Mouse (Mus musculus): ENCODE data around the gene Gm20518.

Gm20518 gene

DNA sequence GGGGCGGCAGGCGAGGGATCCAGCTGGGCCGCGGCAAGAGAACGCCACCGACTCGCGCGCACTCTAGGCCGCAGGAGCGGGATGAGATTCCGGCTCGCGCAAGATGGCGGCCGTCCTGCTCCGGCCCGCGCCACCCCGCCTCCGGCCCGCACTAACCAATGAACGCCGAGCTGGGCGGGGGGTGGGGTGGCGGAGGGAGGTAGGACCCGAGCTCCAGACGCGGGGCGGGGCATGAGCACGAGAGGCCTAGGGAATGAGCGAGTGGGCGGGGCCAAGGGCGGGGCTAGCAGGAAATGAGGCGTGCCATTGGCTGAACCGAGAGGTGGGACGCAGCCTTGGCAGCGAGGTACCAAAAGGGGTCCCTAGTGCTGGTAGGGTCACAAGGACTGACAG is at the start of gene Gm20518:
Gene Gm20518, minus strand, starts transcription at position 105 of the 393 bp plus-strand sequence.
- DNase-seq (ENCODE audit: low spot score): peak; percentile 98

DNA sequence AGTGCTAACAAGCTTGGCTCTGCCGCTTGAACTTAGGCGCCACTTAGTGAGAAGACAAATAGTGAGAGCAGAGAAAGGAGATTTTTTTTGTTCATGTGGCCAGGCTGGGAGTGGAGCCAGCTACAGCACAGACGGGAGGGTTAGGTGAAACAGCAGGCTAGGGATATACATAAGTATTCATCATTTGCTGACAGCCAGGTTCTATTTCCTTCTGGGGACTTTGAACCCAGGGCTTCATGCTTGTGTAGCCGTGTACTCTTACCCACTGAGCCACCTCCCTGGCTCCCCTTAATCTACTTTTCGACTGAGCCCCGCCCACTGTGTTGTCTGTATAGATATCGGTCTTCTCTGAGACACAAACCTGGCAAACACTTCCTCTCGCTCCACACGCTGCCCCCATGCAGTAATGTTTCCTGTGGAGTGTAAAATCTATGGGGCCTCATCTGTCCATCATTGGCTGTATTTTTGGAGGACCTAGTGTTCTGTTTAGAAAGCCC is 47.8 kb upstream of the Gm20518 start:
- no peak for DNase-seq (ENCODE audit: low spot score)

GRCm38 (mm10) chr16:17938821-17939220 is 47.4 kb upstream of the Gm20518 start:
- DNase-seq (ENCODE audit: low spot score): no peak

GRCm38 (mm10) chr16:17938187-17938586 is 46.7 kb upstream of the Gm20518 start:
- no peak for DNase-seq (ENCODE audit: low spot score)

GRCm38 (mm10) chr16:17936776-17937175 is 45.3 kb upstream of the Gm20518 start:
- DNase-seq (ENCODE audit: low spot score): no peak

DNA sequence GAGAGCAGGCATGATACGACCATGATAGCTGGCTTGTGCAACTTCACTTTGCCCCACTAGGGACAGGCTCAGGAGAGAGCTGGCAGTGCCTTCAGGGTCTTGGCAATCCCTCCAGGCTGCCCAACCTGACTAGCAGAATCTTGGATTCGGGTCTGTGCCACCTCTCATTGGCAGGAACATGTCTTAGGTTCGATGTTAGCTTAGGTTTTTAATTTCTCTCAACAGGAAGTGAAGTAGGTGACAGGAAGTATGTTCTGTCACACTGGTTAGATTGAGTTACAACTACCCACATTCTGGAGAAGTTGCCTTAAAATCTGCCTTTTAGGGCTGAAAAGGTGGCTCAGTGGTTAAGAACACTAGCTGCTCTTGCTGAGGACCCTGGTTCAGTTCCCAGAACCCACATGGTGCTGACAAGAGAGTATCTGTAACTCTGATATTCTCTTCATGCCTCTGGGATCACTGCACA is 43.0 kb upstream of the Gm20518 start:
- no peak for DNase-seq (ENCODE audit: low spot score)

GRCm38 (mm10) chr16:17933594-17934444 is 42.3 kb upstream of the Gm20518 start:
- DNase-seq (ENCODE audit: low spot score): no peak

- DNase-seq (ENCODE audit: low spot score): no peak
Measured at GRCm38 (mm10) chr16:17931906-17932460, 40.5 kb upstream of the Gm20518 start.

GRCm38 (mm10) chr16:17929631-17930030 is 38.2 kb upstream of the Gm20518 start:
- DNase-seq (ENCODE audit: low spot score): no peak

DNA sequence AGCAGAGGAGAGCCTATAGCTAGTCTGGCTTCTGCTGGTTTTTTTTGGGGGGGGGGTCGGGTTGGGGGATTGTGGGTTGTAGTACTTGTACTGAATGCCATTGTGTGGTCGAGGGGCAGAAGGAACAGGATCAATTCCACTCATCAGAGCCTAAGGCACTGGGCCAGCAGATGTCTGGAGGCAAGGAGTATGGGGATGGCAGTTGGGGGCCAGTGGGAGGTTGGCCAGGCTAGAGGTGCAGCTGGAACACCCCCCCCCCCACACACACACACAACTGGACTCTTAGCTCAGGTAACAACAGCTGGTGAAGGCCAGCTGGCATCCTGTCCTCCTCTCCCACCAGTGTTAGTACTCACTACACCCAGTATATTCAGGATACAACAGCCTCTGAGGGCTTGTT is 37.7 kb upstream of the Gm20518 start:
- no peak for DNase-seq (ENCODE audit: low spot score)

DNA sequence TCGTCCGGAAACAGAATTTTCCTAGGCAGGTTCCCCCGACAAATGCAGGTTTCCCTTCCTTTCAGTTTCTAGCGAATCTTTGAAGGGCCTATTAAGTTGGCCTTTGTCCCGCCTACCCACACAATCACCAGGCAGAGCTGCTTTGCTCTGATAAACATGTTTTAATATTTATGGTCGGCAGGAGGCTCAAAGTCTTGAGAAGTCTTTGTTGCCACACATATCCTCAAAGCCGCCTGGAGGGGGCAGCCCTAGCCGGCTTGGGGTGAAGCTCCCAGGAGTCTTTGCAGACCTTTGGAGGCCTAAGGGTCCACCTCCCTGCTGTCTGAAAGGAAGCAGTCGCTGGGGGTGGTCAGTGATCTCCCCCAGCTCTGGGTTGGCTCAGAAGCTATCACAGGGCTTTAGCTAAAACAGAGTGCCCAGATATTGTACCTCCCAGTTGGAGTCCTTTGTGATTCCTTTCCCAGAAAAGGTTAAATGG is 37.2 kb upstream of the Gm20518 start:
- DNase-seq (ENCODE audit: low spot score): peak; percentile 79

DNA sequence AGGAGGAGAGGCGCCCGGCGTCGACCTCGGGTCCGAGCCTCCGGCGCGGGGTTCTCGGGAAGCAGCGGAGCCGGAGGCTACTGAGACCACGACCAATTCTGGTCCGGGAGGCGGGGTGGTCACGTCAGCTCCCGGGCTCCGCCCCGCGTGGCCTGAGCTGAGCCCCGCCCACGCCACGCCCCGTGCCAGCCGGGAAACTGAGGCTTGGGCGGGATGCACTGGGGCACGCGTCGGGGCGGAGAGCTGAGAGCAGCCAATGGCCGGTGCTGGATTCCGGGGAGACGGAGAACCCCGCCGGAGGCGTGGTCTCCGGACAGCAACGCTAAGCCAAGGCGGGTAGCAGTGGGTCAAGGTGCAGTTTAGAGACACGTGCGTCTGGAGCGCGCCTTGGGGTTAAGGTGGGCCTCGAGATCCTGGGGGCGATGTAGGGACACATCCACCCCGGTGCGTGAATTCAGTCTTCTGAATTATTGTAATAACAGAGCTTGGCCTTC is 36.7 kb upstream of the Gm20518 start, which contains the start of gene Slc25a1:
Gene Slc25a1, minus strand, starts transcription at position 133 of the 494 bp plus-strand sequence.
- peak; percentile 86 for DNase-seq (ENCODE audit: low spot score)

DNA sequence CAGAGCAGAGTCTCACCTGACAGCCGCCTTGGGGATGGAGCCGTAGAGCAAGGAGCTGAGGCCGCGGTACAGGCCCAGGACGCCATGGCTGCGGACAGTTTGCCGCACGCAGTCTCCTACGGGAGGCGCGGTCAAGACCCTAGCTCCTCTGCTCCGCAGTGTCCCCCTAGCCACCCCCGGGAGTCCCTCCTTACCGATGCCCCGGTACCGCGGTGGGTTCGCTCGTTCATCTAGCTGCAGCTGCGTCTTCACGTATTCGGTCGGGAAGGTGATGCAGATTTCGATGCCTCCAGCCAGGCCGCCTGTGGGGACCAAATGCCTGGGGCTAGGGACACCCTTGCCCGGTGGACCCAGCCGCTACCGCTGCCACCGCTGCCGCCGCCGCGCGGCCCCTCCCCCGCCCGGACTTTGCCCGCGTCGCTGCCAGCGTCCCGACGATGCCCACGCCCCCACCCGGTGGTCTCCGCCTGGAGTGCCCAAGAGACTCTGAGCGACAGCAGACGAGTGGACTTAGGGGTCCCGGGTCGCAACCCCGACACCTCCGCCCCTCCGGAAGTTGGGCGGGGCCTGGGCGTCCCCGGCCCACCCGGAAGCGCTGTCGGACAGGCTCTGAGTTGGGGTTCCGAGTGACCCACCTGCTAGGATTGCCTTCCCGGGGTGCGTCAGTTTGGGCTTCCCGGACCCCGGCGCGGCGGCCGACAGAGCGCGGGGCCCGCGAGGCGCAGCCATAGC is 36.0 kb upstream of the Gm20518 start:
- peak; percentile 32 for DNase-seq (ENCODE audit: low spot score)

DNA sequence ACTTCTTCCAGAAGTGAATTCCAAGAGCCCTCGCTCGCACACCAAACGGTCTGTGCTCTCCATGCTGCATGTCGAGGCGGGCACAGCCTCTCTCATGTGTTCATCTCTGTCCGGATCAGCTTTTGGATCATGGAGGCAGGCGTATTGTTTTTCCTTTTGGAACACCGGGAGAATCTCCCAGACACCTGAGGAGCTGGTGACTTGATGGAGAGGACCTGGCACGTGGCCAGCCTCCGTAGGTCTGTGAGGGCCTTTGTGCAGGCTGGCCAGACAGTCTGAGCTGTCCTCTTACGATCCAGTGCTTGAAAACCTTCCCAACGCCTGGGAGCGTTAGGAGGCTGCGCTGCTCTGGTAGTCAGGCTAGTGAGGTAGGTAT is 30.7 kb upstream of the Gm20518 start:
- DNase-seq (ENCODE audit: low spot score): peak; percentile 65

DNA sequence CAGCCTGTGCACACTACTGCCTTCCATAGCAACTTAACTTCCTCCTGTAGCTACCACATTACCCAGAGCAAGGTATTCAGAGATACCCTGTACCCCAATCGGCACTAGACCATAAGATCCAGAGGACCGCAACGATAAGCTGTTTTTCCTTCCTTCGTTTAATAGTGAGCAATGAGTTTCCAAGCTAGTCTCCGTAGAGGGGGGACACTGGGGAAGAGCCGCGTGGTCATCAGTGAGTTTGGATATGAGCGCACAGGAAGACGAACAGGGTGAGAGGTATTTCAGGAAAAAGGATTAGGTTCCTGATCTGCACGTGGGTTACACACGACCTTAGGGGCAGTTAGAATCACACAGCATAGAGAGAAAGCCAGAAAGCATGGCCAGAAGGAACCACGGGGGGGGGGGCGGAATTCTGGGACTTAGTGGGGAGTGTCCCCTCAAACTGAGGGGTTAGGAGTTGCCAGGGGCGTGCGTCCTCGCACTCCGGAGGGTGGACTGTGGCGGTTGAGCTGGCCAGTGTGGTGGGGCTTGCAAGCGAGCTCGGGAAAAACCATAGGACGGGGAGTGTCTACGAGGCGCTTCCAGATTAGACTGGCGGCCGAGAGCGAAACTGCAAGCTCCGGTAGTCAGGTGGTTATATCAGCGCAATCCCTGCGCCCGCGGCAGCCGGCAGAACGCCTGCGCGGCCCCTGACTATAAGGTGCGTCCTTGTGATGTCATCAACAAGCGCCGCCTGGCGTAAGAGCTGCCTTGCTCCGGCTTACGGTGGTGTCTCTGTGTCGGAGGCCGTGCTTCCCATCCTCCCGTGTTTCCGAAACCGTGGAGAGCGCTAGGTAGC is 30.1 kb upstream of the Gm20518 start:
- peak; percentile 94 for DNase-seq (ENCODE audit: low spot score)

DNA sequence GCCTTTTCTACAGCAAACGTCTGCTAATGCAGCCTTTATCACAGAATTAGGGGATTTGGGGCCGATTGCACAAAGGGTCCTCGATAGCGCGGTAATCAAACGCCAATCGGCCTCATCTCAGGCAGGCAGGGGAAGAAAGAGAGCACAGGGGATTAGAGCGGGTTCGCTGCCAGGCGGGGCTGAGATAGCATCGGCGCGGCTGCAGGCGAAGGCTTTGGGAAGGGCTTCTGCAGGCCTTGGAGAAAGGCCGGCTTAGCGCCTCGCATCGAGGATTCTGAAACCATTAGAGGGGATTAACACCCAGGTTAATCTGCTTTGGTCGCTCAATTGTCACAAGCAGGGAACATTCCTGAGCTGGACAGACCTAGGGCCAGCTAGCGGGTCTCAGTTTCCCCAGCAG is 29.1 kb upstream of the Gm20518 start:
- DNase-seq (ENCODE audit: low spot score): no peak

GRCm38 (mm10) chr16:17914307-17915249 is 23.1 kb upstream of the Gm20518 start, which contains the start of gene Gsc2:
Gene Gsc2, minus strand, starts transcription at chr16:17915059.
- peak; percentile 31 for DNase-seq (ENCODE audit: low spot score)

- DNase-seq (ENCODE audit: low spot score): peak; percentile 91
Measured at GRCm38 (mm10) chr16:17911052-17911595, 19.7 kb upstream of the Gm20518 start, which contains the start of gene Ess2. Gene Ess2, minus strand, starts transcription at chr16:17911348.

GRCm38 (mm10) chr16:17898462-17898861 is 7.0 kb upstream of the Gm20518 start, which contains the start of the genes Dgcr2 and Tssk2:
Gene Dgcr2, minus strand, starts transcription at chr16:17898562.
Gene Tssk2, plus strand, starts transcription at chr16:17898637.
- no peak for DNase-seq (ENCODE audit: low spot score)
